Mouse (Mus musculus): Measurements from ENCODE around the gene Paqr4.

The Paqr4 gene

GRCm38 (mm10) chr17:23748631-23749391 is 8.1 kb upstream of the Paqr4 start:
- peak; percentile 87 for DNase-seq

GRCm38 (mm10) chr17:23748026-23748425 is 7.4 kb upstream of the Paqr4 start:
- no peak for DNase-seq

- no peak for DNase-seq
Measured at GRCm38 (mm10) chr17:23747471-23747870, 6.8 kb upstream of the Paqr4 start.

- DNase-seq = no peak
Measured at GRCm38 (mm10) chr17:23746767-23747166, 6.1 kb upstream of the Paqr4 start.

GRCm38 (mm10) chr17:23746311-23746710 is 5.6 kb upstream of the Paqr4 start:
- peak; percentile 54 for DNase-seq

- peak; percentile 62 for DNase-seq
Measured at GRCm38 (mm10) chr17:23745301-23746251, 4.9 kb upstream of the Paqr4 start, which contains the start of gene Kremen2. Gene Kremen2, minus strand, starts transcription at chr17:23745833.

GRCm38 (mm10) chr17:23744651-23745050 is 4.0 kb upstream of the Paqr4 start:
- DNase-seq = no peak

GRCm38 (mm10) chr17:23744076-23744475 is 3.4 kb upstream of the Paqr4 start:
- DNase-seq = peak; percentile 27

GRCm38 (mm10) chr17:23742941-23743340 is 2.3 kb upstream of the Paqr4 start:
- DNase-seq = no peak

- DNase-seq = peak; percentile 47
Measured at GRCm38 (mm10) chr17:23742210-23742793, 1.6 kb upstream of the Paqr4 start.

- no peak for DNase-seq
Measured at GRCm38 (mm10) chr17:23741359-23742209, 917 bp upstream of the Paqr4 start.

- DNase-seq = peak; percentile 94
Measured at GRCm38 (mm10) chr17:23740136-23740584, 507 bp downstream of the Paqr4 start.

GRCm38 (mm10) chr17:23739202-23740135 is 1.2 kb downstream of the Paqr4 start:
- DNase-seq = peak; percentile 82

- DNase-seq = no peak
Measured at GRCm38 (mm10) chr17:23738836-23739201, 1.8 kb downstream of the Paqr4 start.

GRCm38 (mm10) chr17:23737493-23738445 is 2.9 kb downstream of the Paqr4 start:
- DNase-seq = peak; percentile 30

GRCm38 (mm10) chr17:23734341-23734740 is 6.3 kb downstream of the Paqr4 start:
- DNase-seq = no peak

GRCm38 (mm10) chr17:23730441-23730840 is 10.2 kb downstream of the Paqr4 start:
- no peak for DNase-seq

- DNase-seq = peak; percentile 92
Measured at GRCm38 (mm10) chr17:23726758-23727142, 13.9 kb downstream of the Paqr4 start.

- DNase-seq = peak; percentile 95
Measured at GRCm38 (mm10) chr17:23725999-23726757, 14.5 kb downstream of the Paqr4 start, which contains the start of gene Pkmyt1. Gene Pkmyt1, plus strand, starts transcription at chr17:23726336.
